Mouse (Mus musculus) 3T3-L1 (cell line): ENCODE data around the gene Syn3.

Experiments used
- DNase-seq: peaks from one replicate; pipeline ENCODE4 v3.0.0-alpha.2; 2015; ENCODE audit warnings: low read depth, low spot score

The Syn3 gene

DNA sequence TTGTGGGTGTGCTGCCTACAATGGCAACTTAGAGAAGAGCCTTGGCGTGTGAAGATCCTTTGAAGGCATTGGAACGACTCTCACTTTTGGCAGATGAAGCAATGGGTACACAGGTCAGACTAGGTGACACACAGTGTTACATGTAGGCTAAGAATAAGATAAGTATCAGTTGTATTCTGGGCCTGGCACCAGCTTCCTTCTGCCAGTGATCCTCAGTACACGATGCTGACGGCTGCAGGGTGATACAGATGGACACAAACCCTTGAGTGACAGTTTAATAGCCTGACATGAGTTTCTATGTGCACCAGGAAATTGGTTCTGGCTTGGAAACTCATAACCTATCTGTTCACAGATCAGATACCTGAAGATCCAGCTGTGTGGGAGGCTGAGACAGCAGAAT is 391.0 kb downstream of the Syn3 start:
- no peak for DNase-seq

- peak; percentile 90 for DNase-seq
Observed at GRCm38 (mm10) chr10:86103976-86104375, 394.7 kb downstream of the Syn3 start.

DNA sequence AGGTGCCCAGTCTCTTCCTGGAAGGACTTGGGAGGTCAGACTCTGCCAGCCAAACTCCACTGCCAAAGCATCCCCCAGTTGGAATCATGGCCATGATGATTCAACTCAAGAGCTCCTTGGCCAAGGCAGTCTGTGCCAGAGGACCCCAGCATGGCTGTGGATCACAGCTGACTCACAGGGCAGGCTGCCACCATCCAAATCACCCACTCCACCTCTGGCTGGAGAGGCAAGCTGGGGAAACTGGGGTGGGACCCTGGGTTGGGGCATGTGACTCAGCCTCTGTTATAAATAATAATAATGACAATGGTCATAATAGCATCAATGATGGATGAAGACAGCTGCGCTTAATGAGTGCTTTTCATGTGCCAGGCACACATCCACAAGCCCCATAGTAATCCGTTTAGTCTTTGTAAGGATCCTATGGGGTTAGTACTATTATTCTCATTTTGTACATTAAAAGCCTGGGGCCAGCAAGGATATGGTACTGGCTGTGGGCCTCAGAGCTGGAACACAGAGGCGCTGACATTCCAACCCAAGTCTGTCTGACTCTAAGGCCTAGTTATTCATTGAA is 398.3 kb downstream of the Syn3 start:
- DNase-seq: peak; percentile 93

GRCm38 (mm10) chr10:86098363-86098762 is 400.3 kb downstream of the Syn3 start:
- no peak for DNase-seq

DNA sequence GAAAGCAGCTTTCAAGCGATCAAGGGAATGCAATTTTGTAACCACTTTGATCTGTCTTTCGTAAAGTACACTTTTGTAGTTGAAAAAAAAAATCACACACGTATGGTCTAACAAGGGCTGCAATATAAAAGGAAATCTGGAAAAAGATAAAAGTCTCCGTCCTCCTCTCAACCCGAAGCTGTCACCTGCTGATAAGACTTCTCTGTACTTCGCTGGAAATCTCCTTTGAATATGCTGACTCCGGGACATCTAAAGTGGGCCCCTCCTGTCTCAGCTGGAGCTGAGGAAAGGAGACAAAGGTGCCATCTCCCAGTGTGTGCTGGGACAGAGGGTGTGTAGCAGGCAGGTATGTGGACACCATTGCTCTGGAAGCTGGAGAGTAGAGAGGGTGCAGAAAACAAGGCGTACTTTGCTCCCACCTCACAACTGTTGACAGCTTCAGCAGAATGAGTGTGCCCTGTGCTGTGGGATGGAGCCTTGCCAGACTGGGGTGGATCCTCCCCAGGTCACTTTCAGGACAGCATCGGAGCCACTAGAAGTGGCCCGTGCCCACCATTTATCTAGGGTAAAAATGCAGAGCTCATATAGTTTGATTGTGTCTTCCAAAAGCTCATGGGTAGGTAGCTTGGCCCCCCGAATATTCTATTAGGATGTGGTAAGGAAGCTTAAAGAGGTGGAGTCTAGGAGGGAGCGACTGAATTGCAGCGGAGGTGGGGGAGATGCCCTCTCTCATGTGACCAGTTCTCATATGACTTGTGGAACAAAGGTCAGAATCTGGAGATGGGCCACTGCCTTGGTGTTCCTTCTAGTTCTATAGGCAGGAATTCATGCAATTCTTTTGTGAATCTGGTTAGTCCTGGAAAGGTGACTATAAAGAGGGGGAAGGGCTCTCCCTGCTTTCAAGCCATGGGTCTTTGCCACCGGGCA is 405.3 kb downstream of the Syn3 start:
- no peak for DNase-seq

DNA sequence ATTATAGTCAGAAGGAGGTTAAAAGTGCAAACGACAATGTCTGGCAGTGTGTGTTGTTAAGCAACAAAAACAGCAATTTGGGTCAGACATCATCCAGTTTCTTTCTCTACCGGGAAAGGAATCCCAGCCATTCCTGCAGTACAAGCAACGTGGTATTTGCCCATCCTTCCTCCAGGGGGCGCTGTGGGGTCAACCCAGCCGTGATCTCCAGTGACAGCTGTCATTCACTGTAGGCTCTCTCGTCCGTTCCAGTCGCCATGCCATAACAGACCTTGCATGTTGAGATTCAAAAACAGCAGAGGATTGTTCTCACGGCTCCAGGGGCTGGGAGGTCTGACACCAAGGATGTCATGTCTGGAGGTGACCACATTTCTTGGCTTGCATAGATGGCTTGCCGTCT is 406.8 kb downstream of the Syn3 start:
- DNase-seq: no peak

DNA sequence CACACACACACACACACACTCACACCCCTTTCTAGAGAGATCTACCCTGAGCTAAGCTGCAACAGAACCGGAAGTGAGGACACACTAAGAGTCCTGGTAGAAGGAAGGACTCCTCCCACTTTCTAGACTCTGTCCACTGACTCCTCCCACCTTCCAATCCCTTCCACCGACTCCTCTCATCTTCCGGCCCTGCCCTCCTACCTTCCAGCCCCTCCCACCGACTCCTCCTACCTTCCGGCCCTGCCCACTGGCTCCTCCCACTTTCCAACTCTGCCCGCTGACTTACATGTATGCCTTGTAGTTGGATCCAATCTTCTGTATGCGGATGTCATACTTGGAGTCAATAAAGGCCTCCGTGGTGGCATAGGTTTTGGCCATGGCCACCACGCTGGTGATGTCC is 418.8 kb downstream of the Syn3 start:
- DNase-seq: no peak

- DNase-seq: no peak
Observed at GRCm38 (mm10) chr10:86078761-86079160, 419.9 kb downstream of the Syn3 start.

- no peak for DNase-seq
Observed at GRCm38 (mm10) chr10:86077272-86077671, 421.4 kb downstream of the Syn3 start.

- DNase-seq: peak; percentile 25
Observed at GRCm38 (mm10) chr10:86074971-86075711, 423.6 kb downstream of the Syn3 start.

GRCm38 (mm10) chr10:86074134-86074533 is 424.6 kb downstream of the Syn3 start:
- peak; percentile 24 for DNase-seq

DNA sequence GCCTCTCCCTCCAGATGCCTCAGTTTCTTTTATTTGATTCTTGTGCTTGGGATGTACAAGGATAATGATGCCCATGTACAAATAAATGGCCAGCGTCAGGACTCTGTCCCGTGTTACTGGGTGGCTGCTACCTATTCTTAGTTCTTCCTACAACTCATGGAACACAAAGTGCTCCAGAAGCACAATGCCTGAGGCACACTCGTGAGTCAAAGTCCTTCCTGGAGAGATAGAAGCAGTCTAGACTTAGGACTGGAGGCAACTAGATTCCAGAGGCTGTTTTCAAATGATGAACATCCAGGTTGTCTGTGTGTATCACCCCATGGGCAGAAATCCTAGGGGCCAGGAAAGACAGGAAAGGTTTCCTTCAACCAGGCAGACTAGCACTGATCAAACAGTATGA is 427.9 kb downstream of the Syn3 start:
- DNase-seq: no peak

- no peak for DNase-seq
Observed at GRCm38 (mm10) chr10:86069341-86069740, 429.4 kb downstream of the Syn3 start.

- no peak for DNase-seq
Observed at GRCm38 (mm10) chr10:86067911-86068310, 430.8 kb downstream of the Syn3 start.

DNA sequence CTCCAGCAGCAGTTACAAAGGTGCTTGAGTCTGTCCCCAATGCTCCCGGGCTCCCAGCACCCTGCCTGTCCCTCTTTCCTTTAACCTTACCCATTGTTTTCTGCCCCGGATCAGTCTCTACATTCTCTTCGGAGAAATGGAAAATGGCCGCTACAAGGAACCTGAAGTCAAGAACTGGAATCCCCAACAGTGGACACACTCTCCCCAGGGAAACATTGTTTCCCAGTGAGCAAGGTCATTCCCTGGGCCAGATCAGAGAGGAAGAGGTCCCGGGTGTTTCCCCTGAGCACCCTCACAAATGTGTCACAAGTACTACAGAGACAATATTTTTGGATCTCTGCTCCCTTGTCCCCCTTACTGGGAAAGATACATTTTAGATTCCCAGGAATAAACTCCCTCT is 432.0 kb downstream of the Syn3 start:
- no peak for DNase-seq

DNA sequence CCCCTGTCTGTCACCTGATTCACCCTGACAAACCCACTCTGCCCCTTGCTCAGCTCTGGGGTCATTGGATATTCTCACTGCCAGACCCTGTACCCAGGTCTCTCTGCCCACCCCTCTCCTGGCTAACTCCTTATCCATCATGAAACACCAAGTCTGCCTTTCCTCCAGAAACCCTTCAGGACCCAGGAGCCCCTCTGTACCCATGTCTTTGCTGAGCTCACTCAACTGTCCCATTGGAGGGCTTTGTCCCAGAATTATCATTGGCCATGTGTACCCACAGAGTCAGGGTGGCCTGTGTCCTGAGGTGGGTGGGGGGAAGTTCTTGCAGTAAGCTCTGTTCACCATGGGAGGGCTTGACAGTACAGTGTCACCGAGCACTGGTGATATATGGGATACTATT is 433.0 kb downstream of the Syn3 start:
- no peak for DNase-seq

DNA sequence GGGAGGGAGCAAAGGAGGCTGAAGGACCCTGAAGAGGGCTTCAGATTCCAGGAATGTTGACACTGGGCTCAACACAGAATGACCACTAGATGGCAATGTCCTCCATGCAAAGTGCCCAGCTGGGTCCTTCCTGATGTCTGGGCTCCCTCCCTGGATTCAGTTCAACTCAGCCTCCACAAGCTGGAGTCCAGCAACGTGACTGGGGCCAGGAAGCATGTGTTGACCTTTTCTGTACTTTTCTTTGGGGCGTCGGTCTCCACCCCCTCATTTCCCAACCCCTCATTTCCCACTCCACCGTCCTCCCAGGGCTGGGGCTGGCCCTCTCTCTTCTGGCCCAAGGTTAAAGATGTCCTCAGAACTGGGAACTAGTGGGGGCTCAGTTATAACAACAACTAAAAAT is 433.8 kb downstream of the Syn3 start:
- peak; percentile 94 for DNase-seq

DNA sequence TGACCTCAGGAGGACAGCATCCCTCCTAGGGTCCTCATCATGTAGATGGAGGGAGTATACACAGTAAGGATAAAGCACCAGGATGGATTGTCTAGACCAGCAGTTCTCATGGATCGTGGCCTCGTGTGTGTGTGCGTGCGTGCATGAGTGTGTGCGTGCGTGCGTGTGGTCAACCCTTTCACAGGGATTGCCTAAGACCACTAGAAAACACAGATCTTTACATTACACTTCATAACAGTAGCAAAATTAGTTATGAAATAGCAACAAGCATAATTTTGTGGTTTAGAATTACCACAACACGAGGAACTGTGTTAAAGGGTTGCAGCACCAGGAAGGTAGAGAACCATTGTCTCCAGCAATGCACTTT is 435.7 kb downstream of the Syn3 start:
- no peak for DNase-seq

DNA sequence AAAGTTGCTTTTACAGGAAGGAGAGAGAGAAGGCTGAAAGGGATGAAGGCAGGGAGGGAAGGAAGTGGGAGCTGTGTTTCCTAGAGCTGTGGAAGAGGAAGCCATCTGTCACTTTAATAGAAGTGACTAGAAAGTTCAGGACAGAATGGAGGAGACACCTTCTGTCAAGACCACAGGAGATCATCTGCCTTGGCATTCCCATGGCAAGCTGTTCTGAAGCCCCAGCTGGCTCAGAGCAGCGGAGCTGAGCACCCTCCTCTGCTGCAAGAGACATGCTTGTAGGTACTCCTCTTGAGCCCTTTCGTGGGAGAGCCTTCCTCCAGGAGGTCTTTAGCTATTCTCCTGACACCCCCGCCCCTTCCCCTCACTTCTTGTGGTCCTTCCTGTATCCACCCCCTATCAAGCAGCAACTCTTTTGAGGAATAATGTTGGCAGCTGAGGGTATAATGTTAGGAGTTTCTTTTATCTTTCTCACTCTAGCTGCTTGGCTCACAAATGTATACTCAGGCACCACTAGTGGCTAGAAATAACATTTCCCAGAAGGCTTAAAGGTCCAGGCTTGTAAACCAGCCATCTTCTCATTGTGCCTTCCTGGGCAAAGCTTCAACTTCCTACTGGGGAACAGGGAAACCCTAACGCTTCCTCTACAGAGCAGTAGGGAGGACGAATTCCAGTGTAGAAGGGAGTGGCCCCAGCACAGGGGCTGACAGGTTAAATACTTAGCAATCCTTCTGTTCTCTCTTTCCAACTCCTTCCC is 436.3 kb downstream of the Syn3 start:
- no peak for DNase-seq

DNA sequence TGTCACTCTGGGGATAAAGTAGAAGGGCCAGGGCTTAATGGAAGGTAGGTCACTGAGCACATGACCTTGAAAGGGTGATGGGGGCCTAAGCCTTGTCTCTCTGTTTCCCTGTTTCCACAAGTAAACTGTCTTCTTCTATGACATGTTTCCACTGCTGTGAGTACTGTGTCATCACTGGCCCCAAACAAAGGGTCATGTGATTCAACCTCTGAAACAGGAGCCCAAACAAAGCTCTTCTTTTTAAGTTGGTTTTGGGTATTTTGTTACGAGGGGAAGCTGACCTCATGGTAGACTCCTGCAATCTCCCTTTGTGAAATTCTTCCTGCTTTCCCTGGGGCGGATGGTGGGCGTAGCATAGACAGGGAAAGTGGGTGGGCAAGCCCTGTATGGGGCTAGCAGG is 438.4 kb downstream of the Syn3 start:
- DNase-seq: peak; percentile 19

- DNase-seq: no peak
Observed at GRCm38 (mm10) chr10:86057712-86058111, 441.0 kb downstream of the Syn3 start.

DNA sequence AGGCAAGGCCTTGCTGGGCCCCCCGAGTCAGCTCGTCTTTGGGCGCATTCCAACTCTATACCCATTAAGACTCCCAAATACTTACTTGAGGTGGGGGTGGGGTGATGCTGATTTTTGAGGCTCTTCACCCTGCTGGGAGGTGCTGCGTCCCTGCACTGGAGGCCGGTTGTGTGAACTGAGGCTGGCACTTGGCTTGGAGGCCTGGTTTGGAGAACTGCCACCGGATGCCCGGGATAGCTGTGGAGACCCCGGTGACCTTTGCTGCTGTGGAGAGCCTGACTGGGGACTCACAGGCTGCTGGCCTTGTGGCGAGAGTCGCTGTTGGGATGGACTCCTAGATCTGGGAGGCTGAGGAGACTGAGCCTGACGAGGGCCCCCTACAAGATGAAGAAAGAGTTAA is 441.4 kb downstream of the Syn3 start:
- DNase-seq: no peak
